Mouse (Mus musculus) lung, postnatal 0 days (tissue): ENCODE results near the gene Ddx19a.

Experiments
- CTCF ChIP-seq: IDR thresholded peaks from 2 replicates; pipeline ENCODE4 v1.5.1; 2016; ENCODE audit warnings: antibody characterized with exemption, mild to moderate bottlenecking
- EP300 ChIP-seq: IDR thresholded peaks from 2 replicates; pipeline ENCODE4 v1.6.1; 2016; ENCODE audit warnings: antibody characterized with exemption, mild to moderate bottlenecking, control low read depth

- TF ChIP-seq CTCF (no peak), EP300 (no peak)
Observed at GRCm38 (mm10) chr8:110959071-110959780, 38.4 kb downstream of the Ddx19a start.
